Mouse (Mus musculus) embryonic facial prominence, embryonic 14.5 days (tissue): ENCODE measurements around the gene Dok4. TPM values are rescaled to one million over a fixed set of nuclear protein-coding genes. Genes with fewer than 3 reads are reported as not detected.
"Not testable (repeated sequence)": the region's sequence is repeated elsewhere in the genome, so short reads cannot be mapped to it uniquely, and the experiment has no call there.

ENCODE experiments used
- ATAC-seq: fragments of 200-750 bp; cut with Nextera tagmentation; 2 replicates; pipeline ENCODE4 v1.8.0; 2017; ENCODE audit warnings: low read depth, moderate number of reproducible peaks, moderate TSS enrichment
- DNase-seq: peaks from one replicate; pipeline ENCODE4 v3.0.0-alpha.2; 2015; ENCODE audit warnings: low spot score
- H3K27ac ChIP-seq: fragments of 300-500 bp; sonication (generic); replicated peaks from 2 replicates; pipeline ENCODE4 v1.5.1; 2014; ENCODE audit warnings: low read depth, mild to moderate bottlenecking, low read length, moderate library complexity
- H3K27me3 ChIP-seq: fragments of 300-500 bp; sonication (generic); replicated peaks from 2 replicates; pipeline ENCODE4 v1.6.1; 2014; ENCODE audit warnings: low read length; ENCODE audit not compliant: control insufficient read depth, insufficient read depth
- H3K36me3 ChIP-seq: fragments of 300-500 bp; sonication (generic); 2 replicates; pipeline ENCODE4 v1.6.1; 2014; ENCODE audit warnings: low read length, mixed read lengths; ENCODE audit not compliant: control insufficient read depth, insufficient read depth
- H3K4me1 ChIP-seq: fragments of 300-500 bp; sonication (generic); 2 replicates; pipeline ENCODE4 v1.6.1; 2014; ENCODE audit warnings: antibody characterized with exemption, low read length; ENCODE audit not compliant: control insufficient read depth, insufficient read depth
- H3K4me2 ChIP-seq: fragments of 300-500 bp; sonication (generic); 2 replicates; pipeline ENCODE4 v1.6.1; 2014; ENCODE audit warnings: low read depth, mild to moderate bottlenecking, low read length, moderate library complexity, mixed read lengths
- H3K4me3 ChIP-seq: fragments of 300-500 bp; sonication (generic); 2 replicates; pipeline ENCODE4 v1.5.1; 2014; ENCODE audit warnings: low read depth, mild to moderate bottlenecking, low read length
- H3K9ac ChIP-seq: fragments of 300-500 bp; sonication (generic); 2 replicates; pipeline ENCODE4 v1.6.1; 2014; ENCODE audit warnings: low read depth, mild to moderate bottlenecking, low read length, moderate library complexity, mixed read lengths
- H3K9me3 ChIP-seq: fragments of 300-500 bp; sonication (generic); 2 replicates; pipeline ENCODE4 v1.6.1; 2016; ENCODE audit warnings: low read length; ENCODE audit not compliant: control insufficient read depth
- WGBS: fragments of 180-500 bp; shearing (Covaris S2); extraction: QIAGEN DNeasy Blood & Tissue Kit; methylation state at CpG from one replicate; pipeline ENCODE4 v1.1.7; 2014; 5-methylcytosine and 5-hydroxymethylcytosine counted together
- polyA plus RNA-seq: library from polyadenylated mRNA; unstranded; fragments of >200 nt; fragmentation: Nextera tagmentation; extraction: Ambion mirVana; gene quantifications from 2 replicates; pipeline ENCODE4 v1.2.1, GENCODE M21; 2014

Gene Dok4
- polyA plus RNA-seq, 1 experiment from 2014 or later: 30.6 TPM

DNA sequence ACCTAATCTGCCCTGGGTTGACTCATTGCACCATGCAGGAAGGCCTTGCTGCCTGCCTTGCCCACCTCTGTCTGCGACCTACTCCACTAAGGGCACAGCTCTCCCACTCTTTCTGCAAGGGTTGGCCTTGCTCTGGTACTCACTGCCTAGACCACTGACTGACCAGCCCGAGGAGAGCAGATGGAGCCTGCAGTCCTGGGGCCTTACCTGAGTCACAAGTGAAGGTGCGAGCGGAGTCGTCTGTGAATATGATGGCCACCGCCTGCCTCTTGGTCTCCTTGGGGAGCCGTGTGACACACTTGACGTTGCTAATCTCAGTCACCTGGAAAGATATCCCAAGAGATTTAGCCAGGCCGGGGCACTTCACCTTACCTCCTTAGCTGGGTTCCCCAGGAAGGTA, 9.2 kb downstream of the Dok4 start:
- WGBS: 85% methylated on average over 9 of the region's 9 CpGs
- Histone ChIP-seq H3K4me3 (no peak overlapping the region), H3K27me3 (no peaks in the 10 kb centered on the region), H3K27ac (no peak overlapping the region), H3K4me1 (peaks cover 12% of the 10 kb centered on the region), H3K9ac (no peak overlapping the region), H3K4me2 (no peak overlapping the region), H3K36me3 (peaks cover 50% of the 10 kb centered on the region), H3K9me3 (no peaks in the 10 kb centered on the region)
- DNase-seq: no peak
- ATAC-seq: no peak

DNA sequence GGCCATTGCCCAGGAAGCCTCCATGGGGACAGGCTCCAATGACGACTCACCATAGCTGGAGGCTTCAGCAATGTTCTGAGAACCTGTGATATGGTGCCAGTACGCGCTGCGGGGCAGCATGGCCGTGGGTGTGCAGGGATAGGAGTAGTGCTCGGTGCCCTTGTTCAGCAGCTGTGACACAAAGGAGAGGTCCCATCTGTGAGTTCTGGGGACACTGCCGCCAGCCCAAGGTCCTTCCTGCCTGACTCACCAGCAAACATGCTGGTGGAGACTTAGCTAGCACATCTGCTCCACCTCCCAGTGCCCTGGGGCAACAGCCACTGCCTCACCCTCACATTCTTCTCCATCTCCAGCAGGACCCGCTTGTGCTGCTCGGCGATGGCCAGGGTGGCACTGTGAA, 10.8 kb downstream of the Dok4 start:
- 71% methylated on average over 10 of the region's 10 CpGs for WGBS

DNA sequence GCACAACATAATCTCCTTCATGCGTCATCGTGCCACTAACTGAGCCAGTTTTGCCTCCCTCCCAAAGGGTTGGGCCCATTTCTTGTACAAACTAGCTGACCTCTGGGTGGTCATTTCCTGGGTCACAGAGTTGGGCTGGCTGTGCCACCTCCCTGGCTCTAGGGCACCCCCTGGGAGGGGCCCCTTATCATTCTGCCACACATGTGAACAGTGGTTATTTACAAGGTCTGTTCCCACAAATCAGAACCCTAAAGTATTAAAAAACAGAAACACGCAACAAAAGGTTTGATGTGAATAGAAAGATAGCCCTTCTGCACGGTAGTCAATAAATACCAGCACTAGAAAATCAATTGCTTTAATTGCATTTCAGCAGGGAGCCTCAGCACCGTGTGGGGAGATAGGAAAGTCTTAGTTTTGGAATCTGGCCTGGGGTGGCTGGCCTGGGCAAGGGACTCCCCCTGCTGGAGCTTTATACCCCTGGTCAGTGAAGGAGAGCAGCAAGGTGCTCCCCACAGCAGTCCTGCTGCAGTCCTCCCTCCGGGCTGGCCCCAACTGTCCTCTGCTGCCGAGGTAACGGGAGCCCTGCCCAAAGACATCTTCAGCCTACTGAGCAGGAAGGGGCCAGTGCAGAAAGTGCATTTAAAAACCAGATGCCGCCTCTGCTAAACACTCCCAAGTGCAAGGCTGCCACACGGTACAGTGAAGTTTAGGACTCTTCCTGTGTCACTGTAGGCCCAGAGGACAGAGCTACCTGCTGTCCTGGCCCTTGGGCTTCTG, 12.0 kb downstream of the Dok4 start:
- Histone ChIP-seq H3K4me2 (no peak overlapping the region), H3K9ac (no peak overlapping the region), H3K4me3 (no peak overlapping the region), H3K27me3 (no peaks in the 10 kb centered on the region), H3K4me1 (no peaks in the 10 kb centered on the region), H3K36me3 (peaks cover 65% of the 10 kb centered on the region), H3K27ac (no peak overlapping the region), H3K9me3 (no peaks in the 10 kb centered on the region)
- no peak for DNase-seq
- WGBS: 76% methylated on average over 10 of the region's 10 CpGs
- ATAC-seq: no peak

More for the DNA sequence above, 10.8 kb downstream of the Dok4 start:
- H3K36me3 ChIP-seq: peaks cover 61% of the 10 kb centered on the region
- ATAC-seq: no peak
- H3K9me3 ChIP-seq: no peaks in the 10 kb centered on the region
- H3K27ac ChIP-seq: no peak overlapping the region
- no peak overlapping the region for H3K4me2 ChIP-seq
- DNase-seq: no peak
- no peak overlapping the region for H3K9ac ChIP-seq
- no peak overlapping the region for H3K4me3 ChIP-seq
- H3K27me3 ChIP-seq: no peaks in the 10 kb centered on the region
- H3K4me1 ChIP-seq: 0 out of 2 replicates have a peak, but pooled peaks cover 3% of the 10 kb centered on the region

DNA sequence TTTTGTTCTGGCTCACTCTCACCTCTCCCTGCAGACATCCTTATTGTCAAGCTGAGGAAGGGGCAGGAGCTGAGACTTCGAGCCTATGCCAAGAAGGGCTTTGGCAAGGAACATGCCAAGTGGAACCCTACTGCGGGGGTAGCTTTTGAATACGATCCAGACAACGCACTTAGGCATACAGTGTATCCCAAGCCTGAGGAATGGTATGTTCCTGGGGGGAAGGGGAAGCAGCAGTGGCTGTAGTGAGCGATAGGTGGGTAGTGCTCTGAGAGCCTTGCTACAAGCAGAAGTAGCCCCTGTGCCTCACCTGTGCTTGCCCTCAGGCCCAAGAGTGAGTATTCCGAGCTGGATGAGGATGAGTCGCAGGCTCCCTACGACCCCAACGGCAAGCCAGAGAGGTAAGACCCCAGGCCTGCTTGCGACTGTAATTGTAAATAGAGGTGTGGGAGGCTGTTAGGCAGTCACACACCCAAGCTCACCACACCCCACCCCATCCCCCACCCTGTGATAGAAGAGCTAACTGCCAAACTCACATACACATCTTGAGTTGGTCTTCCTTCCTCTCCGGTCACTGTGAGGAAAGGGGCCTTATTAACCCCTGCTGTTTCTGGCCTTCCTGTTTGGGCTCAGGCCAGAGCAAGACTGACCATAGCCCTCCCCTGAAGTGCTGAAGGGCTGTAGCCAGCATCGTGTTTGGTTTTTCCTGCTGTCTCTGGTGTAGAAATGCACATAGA, 13.5 kb downstream of the Dok4 start:
- H3K4me1 ChIP-seq: no peaks in the 10 kb centered on the region
- H3K27me3 ChIP-seq: no peaks in the 10 kb centered on the region
- no peak overlapping the region for H3K27ac ChIP-seq
- 90% methylated on average over 12 of the region's 12 CpGs for WGBS
- no peaks in the 10 kb centered on the region for H3K9me3 ChIP-seq
- H3K4me2 ChIP-seq: no peak overlapping the region
- H3K36me3 ChIP-seq: peaks cover 61% of the 10 kb centered on the region
- no peak for ATAC-seq
- DNase-seq: no peak
- no peak overlapping the region for H3K4me3 ChIP-seq
- no peak overlapping the region for H3K9ac ChIP-seq

DNA sequence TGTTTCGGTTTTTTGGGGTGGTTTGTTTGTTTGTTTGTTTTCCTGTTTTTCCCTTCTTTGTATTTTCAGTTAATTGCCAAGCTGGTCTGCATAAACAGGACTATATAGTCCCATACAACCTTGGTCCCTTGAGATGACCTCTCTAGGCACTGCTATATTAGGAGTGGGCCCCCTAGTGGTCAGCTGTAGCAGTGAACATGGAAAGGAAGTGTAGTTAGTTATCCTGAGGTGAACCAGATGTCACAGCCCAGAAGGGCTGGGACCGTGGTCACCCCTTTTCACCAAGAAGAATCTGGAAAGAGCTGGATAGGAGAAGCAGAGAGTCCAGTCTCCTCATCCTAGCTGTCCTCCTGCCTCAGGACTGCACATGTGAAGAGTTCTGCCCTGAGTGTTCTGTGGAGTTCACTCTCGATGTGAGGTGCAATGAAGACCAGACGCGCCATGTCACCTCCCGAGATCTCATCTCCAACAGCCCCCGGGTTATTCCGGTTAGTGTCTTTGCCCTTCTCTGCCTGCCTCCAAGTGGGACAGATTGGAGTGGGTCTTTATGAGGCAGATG, 14.7 kb downstream of the Dok4 start:
- H3K36me3 ChIP-seq: peaks cover 58% of the 10 kb centered on the region
- no peaks in the 10 kb centered on the region for H3K9me3 ChIP-seq
- no peak overlapping the region for H3K4me2 ChIP-seq
- ATAC-seq (no peak), DNase-seq (peak; percentile 54)
- no peaks in the 10 kb centered on the region for H3K4me1 ChIP-seq
- H3K27me3 ChIP-seq: no peaks in the 10 kb centered on the region
- no peak overlapping the region for H3K4me3 ChIP-seq
- no peak overlapping the region for H3K27ac ChIP-seq
- no peak overlapping the region for H3K9ac ChIP-seq
- WGBS: 68% methylated on average over 8 of the region's 8 CpGs

DNA sequence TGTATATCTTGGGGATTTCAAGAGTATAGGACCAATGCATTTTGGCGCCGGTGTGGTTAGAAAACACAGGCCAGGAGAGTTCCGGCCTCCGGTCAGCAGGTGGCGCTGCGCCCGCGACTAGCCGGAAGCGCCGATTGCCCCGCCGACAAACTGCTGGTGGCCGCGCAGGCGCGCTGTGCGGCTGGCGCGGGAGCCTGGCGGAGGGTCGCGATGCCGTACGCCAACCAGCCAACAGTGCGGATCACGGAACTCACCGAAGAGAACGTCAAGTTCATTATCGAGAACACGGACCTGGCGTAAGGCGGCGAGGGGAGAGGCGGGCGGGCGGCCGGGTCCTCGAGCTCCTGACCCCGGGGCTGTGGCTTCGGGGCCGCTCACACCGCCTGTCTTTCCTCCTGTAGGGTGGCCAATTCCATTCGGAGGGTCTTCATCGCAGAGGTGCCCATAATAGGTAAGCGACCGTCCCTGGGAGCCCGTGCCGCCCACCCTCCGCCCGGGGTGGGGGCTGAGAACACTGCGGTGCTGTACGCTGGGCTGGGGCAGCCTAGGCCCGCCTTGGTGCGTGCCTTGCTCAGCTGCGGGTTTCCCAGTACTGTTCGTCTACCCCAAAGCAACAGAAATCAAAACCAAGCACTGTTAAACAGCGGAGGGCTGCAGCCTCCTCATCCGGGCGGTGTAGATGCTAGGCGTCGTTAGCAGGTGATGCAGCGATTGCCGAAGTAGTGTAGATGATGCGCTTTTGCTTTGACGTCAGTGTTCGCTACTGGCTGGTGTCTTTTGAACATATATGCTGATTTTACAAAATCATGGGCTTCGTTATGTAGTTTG, 18.6 kb downstream of the Dok4 start, which contains the start of gene Polr2c:
Polr2c (plus strand) TSS at position 105 of the 828 bp plus-strand sequence.
- Histone ChIP-seq H3K4me3 (peak within 1 kb of the TSS; percentile 96), H3K27me3 (no peaks in the 10 kb centered on the region), H3K9ac (peak within 1 kb of the TSS; percentile 93), H3K36me3 (peaks cover 42% of the 10 kb centered on the region), H3K27ac (peak within 1 kb of the TSS; percentile 80), H3K9me3 (no peaks in the 10 kb centered on the region), H3K4me1 (no peaks in the 10 kb centered on the region), H3K4me2 (peak within 1 kb of the TSS; percentile 73)
- DNase-seq (peak; percentile 87), ATAC-seq (peak; percentile 84)
- WGBS: under 1% methylated on average over 58 of the region's 68 CpGs

DNA sequence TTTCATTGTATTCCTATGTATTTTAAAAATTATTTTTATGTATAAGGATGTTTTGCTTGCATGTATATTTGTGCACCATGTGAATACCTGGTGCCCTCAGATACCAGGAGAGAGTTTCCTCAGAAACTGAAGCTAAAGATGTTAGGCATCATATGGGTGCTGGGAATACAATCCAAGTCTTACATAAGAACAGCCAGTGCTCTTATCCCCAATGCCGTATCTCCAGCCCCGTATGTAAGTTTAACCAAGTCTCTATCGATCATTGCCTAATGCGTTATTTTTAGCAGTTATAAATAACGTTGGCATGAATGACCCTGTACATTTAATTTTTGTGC, 19.2 kb downstream of the Dok4 start:
- Histone ChIP-seq H3K27me3 (no peaks in the 10 kb centered on the region), H3K4me2 (peak overlapping the region; percentile 26; the same call in 1 of the 2 replicates), H3K4me1 (no peaks in the 10 kb centered on the region), H3K9ac (no peak overlapping the region), H3K27ac (no peak overlapping the region), H3K9me3 (no peaks in the 10 kb centered on the region), H3K4me3 (peak overlapping the region; percentile 96), H3K36me3 (peaks cover 43% of the 10 kb centered on the region)
- 32% methylated on average over 5 of the region's 5 CpGs for WGBS
- peak; percentile 15; the same call in 1 of the 2 replicates for ATAC-seq
- no peak for DNase-seq

DNA sequence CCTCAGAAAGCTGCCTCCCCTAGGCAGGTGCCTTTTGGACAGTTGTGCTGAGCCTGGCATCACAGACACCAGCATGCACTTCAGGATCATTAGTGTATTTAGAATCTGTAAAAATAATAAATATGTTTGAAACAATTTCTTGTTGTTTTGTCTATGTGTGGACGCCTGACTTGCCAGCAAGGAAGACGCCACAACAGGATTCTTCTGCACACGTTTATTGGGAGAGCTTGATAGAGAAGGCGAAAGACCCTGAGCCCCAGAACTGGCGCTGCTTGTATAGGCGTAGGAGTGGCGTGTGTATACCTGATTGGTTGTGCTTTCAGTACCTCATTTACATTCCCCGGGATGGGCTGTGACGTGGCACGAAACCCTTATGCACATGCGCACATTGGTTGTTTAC, 21.4 kb downstream of the Dok4 start:
- H3K9ac ChIP-seq, H3K4me1 ChIP-seq, H3K27ac ChIP-seq, H3K4me3 ChIP-seq, H3K4me2 ChIP-seq, ATAC-seq, H3K9me3 ChIP-seq, DNase-seq, H3K27me3 ChIP-seq: not testable (repeated sequence)
- peaks cover 47% of the 10 kb centered on the region for H3K36me3 ChIP-seq
- WGBS: 88% methylated on average over 11 of the region's 11 CpGs
